Mouse (Mus musculus) mouse embryonic stem cell (cell line): ENCODE data around the gene Kif13a.

Experiments used
- in situ Hi-C, 2 experiments: fragments of 300-500 bp; cut with MboI; formaldehyde crosslinking; loops; 1 replicate in 1 of 2; 3 replicates in 1 of 2; pipeline ENCODE4 v1.14.3; 2019 to 2020; ENCODE audit warnings: low sequenced_read_pairs in 2 of 2, low pct_unique_long_range_greater_than_20kb in 1 of 2, mixed read lengths in 1 of 2; ENCODE audit not compliant: unreplicated experiment in 1 of 2

The Kif13a gene

DNA sequence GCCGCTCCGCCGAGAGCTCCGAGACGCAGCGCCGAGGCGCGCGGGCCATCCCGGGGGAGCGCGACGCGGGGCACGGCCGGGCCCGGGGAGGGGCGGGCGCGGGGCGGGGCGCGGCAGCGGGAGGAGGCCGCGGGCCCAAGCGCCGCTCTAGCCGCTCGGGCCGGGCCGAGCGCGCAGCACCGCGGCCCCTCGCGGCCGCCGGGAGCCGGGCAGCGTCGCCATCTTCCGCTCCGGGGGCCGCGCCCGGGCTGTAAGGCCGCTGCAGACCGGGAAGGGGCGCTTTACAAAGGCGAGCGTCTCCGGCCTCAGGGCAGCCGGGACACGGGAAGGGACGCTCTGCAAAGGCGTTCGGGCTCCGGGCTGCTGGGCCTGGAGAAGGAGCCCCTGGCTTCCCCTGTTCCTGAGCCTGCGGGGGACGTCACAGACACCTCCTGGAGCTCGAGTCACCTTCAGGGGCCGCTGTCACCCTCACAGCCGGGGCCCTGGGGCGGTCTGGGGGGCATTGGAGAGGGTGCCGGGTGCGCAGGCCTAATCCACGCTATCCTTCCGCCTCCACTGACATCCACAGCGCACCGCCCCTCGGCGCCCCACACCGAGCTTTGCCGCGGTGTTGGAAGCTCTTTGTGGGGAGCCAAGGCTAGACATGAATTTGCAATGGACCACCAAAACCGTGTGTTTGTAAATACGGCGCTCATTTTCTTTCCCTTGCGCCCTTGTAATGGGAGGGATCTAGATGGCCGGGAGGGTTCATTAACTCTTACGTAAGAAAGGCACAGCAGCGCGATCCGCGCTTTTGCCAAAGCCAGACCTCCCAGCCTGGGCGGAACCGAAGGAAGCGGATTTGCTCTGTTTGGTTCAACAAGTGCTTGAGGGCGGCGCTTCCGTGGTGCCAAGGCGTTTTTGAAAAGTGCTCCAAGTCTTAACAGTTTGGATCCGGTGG, at the start of gene Kif13a:
TSS of gene Kif13a (minus strand) at position 149 of the 940 bp plus-strand sequence.
- in situ Hi-C loops = no loop called here

DNA sequence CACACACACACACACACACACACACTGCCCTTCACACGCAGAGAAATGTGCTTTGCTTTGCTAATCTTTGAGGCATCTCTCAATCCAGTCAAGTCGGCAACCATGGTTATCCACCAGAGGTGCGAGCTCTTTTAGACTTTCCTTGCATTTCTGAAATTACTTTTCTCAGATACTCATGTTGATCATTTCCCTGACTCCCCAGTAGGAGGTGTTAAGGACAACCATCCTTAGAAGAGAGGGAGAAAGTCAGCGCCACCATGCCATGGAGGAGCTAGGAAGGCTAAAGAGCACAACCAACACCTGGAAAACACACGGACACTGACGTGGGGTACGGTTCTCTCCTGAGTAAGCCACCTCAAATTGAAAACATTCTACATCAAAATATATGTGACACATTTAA, 46.9 kb upstream of the Kif13a start:
- in situ Hi-C loops = no loop called here

DNA sequence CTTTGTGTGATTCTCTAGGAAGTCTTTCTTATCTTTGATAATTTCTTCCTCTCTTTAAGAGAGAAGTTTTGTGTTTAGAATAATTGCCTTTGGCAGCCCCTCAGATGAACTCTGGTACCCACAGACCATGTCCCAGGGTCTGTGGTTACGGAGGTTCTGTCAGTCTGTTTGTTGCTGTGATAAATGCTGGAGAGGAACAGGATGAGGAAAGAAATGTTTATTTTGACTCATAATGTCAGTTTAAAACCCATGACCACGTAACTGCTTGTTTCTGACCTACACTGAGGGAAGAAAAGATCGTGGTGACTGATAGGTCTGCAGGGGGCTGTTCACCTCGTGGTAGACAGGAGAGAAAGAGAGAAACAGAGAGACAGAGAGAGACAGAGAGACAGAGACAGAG, 46.3 kb upstream of the Kif13a start:
- in situ Hi-C loops = no loop called here

DNA sequence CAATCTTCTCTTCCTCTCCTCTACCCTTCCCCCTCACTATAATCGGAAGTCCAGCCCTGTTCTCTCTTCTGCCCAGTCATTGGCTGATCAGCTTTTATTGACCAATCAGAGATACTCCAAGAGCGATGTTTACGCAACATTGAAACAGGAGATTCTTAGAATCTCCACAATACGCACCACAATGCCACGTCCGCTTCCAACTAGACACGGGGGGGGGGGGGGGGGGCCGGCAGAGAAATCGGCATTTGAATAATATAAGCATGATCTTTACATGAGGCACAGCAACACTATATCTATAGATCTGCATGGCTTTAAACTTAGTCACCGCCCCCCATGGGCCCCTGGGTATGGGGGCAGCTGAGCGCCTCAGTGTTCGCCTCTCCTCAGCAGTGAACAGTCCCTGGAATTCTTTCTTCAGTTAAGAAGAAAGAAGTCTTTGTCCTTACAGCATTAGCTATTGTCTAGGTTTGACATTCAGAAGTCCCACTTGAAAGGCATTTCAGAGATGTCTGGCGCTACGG, 45.4 kb upstream of the Kif13a start:
- in situ Hi-C loops = no loop called here

DNA sequence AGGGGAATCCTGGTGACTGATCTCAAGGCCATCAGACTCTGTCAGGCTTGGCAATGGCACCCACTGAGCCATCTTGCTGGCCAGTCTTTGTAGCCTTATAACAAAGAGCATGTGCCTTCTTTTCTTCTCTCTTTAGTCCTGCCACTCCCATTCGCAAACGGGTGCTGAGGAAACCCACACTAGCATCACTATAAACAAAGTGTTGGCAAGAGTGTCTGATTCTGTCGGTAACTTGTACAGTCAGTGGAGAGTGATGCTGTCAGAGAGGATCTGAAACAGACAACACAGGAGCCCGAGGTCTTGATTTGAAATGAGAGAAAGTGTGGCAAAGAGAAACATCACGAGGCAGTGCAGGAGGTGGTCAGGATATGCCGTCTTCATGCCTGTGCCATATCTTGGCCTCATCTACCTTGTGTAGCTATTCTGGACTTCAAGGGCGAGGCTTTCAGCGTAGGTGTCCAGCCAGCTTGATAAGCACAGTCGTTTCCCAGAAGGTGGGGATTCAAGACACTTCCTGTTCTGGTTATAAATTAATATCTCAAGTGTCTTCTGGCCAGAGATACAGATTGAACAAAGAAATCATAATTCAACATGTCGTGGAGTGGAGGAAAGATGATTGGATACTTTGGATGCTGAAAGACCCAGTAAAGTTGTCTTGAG, 40.7 kb upstream of the Kif13a start:
- in situ Hi-C loops = no loop called here

DNA sequence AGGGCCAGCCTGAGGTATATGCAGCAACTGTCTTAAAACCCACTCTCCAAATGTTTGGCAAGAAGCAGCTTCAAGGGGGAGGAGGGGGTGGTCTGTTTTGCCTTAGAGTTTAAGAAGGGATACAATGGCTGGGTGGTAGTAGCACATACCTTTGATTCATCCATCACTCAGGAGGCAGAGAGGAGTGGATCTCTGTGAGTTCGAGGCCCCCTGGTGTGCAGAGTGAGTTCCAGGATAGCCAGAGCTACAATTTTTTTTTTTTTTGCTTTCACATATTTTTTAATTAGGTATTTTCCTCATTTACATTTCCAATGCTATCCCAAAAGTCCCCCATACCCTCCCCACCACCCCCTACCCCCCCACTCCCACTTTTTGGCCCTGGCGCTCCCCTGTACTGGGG, 39.0 kb upstream of the Kif13a start:
- in situ Hi-C loops = no loop called here

DNA sequence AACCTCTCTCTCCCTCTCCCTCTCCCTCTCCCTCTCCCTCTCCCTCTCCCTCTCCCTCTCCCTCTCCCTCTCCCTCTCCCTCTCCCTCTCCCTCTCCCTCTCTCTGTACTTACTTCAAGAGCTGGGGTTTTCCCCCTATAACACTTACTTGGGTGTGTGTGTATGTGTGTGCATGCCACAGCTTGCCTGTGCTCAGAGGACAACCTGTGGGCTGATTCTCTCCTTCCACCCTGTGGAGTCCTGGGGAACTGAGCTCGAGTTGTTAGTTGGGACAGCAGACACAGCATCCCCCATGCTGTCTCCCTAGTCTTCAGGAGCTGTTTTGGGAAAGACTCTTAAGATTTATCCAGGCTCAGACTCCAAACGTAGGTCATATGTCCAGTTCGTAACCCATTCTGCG, 37.6 kb upstream of the Kif13a start:
- in situ Hi-C loops = no loop called here

DNA sequence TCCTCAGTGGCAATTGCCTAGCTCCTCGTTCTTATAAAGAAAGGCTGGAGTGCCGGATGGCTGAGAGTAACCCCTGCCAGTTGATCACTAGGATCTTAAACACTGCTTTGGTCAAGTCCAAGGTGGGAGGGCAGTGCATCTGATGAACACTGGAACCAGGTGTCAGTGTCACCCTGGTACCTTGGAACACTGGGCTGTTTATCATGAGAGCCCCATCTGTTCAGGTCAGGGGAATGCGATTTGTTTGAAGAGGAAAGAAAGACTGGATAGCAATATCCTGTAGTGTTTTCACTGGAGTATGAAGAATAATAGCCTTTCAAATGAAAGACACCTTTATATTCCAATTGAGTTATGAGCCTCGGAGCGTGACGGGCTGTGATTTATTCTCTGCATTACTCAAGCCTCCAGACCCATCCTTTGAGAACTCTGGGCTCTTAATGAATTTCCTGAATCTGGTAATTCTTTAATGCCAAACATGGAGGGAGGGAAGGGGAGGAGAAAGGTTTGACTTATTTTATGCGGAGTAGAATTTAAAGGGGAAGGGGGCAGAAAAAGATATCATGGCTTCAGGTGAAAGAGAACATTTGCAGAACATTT, 31.3 kb upstream of the Kif13a start:
- in situ Hi-C loops = no loop called here

DNA sequence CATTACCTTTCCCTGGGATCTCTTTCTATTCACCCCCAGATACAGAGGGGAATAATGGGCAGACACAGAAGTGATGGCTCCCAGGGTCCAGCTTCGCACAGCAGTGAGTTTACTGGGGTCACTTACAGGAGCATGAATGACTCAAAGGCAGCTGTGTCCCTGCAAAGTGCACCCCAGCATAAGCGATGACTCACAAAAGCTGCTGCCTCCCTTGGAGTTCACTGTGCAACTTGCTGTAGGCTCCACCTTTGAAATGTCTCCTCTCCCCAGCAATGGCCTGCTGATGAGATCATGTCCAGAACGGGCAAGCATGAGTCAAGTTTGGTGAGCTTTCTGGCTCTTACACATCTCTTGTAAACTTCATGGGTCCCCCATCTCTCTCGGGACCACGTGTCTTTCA, 29.5 kb upstream of the Kif13a start:
- in situ Hi-C loops = no loop called here

DNA sequence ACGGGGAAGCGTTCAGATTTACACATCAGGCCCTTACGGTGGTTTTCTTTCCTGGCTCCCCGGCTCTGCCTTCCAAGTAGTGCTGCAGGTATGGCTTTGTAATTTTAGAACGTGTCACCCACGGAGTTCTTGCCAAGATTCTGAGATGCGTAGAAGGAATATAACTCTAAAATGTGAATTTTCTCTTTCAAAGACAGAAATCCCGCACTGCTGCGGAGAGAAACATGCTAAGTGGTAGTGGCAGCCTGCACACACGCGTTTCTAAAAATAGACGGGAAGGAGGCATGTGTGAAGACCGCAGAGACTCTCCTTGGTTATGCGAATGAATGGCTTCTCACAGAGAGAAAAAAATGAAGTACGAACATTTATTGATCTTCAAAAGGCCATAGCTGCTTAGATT, 21.5 kb upstream of the Kif13a start:
- in situ Hi-C loops = no loop called here

DNA sequence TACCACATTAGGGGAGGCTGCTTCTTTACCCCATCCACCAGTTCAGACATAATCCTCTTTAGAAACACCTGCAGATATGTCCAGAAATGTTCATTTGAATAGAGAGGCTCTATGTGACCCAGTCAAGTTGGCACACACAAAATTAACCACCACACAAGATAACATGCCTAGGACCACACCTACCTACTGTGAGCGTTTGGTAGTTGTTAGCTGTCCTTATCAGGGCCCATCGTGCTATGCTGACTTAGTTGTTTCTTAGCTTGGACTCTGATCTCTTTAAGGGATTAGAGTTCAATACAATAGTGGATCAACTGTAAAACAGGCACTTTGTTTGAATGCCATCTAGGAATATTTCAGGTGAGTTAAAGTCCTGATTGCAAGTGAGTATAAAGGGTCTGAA, 20.1 kb upstream of the Kif13a start:
- in situ Hi-C loops = no loop called here

DNA sequence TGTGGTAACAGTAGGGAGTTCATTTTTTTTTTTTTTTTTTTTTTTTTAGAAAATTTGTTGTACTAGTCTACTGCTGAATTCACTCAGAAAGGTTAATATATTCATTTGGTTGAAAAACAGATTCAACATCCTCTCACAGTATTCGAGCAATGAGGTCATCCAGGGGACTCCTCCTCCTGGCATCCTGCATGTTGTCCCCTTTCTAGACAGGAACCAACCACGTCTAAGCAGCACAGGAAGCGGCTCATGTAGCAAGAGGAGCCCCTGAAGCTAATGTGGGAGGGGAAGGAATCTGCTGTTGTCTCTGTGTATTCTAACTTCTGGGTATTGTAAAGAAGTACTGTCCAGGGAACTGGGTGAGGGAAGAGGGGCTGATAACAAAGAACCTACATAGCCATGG, 18.4 kb upstream of the Kif13a start:
- in situ Hi-C loops = no loop called here

DNA sequence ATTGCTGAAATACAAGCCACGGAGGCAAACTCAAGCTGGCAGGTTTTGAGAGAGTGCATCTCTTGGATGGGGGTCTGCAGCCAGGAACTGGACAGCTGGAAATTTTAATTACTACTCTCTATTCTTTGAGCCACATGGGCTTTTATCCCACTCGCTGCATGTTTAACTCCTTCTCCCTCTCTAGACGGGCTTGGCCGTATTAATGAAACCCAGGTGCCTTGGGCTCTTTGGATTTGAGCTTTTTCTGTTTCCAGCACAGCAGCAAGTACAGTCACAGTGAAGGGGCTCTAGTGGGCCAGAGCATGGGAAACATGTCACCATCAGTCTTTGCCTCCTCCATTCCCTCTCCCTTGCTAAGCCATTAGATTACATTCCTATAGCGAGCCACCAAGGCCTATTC, 16.4 kb upstream of the Kif13a start:
- in situ Hi-C loops = no loop called here

DNA sequence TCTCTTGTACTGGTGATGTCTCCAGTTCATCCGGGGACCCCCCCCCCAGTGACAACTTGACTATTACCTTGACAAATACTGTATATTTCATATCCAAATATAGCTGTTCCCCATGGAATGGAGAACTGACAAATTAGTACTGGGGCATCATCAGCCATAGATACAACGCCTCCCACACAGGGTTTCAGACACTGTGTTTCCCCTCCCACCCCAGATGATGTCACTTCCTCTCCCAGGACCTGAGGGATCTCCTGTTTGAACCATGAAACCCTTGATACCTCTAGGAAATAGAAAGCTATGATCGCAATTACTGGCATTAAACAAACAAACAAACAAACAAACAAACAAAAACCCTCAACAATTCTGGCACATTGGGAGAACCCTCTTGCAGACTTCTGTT, 15.6 kb upstream of the Kif13a start:
- in situ Hi-C loops = no loop called here

DNA sequence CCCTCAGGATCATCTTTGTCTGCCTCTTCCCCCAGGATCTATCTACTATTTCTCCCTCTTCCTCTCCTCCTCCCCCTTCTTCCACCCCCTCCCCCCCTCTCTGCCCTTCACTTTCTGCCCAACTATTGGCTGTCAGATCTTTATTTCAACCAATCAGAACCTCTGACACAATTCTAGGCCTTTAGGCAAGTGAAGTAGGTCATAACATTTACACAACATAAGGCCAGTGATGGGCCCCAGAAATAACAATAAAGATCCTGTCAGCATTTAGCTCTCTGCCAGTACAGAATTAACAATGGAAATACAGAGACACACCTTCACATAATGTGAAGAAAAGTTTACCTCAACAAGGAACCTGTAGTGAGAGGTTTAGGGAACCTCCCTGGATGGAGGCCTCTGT, 13.6 kb upstream of the Kif13a start:
- in situ Hi-C loops = no loop called here

DNA sequence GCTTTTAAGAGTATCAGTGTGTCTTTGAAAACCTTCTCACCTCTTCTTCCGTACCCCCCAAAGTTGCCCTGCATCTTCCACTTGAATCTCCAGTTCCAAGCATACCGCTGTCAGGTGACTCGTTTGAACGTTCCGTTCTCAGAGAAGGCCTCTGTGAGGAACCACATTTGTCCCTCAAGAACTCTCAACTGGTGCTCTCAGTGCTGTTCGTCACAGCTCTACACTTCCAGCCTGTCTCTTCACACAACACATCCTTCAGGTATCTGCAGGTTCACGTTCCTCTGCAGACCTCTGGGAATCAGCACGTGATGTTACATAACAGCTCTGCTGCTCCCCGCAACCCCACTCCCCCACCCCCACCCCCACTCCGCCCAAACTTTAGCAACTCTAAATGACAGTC, 4.4 kb upstream of the Kif13a start:
- in situ Hi-C loops = no loop called here

DNA sequence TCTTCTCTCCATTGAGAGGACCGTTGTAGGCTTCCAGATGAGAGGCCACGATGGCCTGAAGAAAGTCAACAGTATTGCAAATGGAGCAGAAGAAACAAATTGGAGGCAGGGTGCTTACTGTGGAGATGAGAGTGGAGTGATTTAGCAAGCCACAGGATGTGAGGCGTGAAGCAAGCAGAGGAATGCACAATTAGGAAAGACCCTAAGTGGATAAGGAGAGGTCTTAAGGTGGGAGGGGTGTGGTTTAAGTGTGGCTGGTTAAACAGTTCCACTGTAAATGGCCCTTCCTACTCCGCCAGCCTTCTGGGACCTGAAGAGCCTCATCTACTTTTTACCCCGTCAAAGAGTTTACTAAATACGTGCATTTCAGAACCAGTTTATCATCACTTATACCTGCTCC, 3.2 kb upstream of the Kif13a start:
- in situ Hi-C loops = no loop called here

DNA sequence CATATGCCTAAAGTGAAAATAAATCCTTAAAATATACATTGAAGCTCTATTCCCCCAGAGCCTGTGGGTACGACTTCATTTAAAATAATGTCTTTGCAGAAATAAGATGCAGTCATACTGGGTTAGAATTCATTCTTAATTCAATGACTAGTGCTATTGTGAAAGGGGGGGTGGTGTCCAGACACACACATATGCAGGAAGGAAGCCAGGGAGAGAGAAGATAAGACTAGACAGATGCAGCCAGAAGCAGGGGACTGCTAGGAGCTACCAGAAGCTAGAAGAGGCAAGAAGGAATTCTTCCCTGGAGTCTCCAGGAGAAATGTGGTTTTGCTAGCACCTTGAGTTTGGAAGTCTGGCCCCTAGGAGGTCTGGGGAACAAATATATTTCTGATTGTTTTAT, 2.4 kb upstream of the Kif13a start:
- in situ Hi-C loops = no loop called here

DNA sequence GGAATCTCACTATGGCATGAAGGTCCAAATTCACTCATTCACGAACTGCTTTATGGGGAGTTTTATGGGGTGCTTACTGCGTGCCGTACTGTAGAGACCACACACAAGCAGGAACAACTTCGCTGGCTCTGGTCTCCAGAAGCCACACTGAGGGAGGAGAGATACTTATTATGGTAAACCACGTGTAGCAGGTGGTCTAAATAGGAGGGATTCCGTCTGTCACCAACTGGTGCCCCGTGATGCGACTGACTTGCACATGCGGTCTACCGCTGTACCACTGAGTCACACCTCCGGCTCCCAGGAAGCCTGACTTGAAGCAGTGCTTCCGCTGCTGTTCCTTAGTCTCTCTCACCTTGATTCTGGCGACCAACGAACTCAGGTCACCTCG, 986 bp upstream of the Kif13a start:
- in situ Hi-C loops = no loop called here
